Mouse (Mus musculus) left cerebral cortex, adult 8-10 months (tissue): ENCODE measurements around the gene 6030408B16Rik. TPM values are rescaled to one million over a fixed set of nuclear protein-coding genes. Genes with fewer than 3 reads are reported as not detected.
A peak's percentile ranks its signal among the peaks of the same experiment; 100 is the strongest.

ENCODE experiments used
- DNase-seq, 2 experiments: peaks; one replicate each; pipeline ENCODE4 v3.0.0; 2022; ENCODE audit warnings: low spot score in 2 of 2
- total RNA-seq, 4 experiments: library from RNA; stranded (reverse); gene quantifications; 2 replicates each; pipeline ENCODE4 v1.2.4; 2022

6030408B16Rik gene
- total RNA-seq, 4 experiments from 2014 or later = 0.18 to 0.91 (median 0.84) TPM; not detected in 1

- DNase-seq = no peak
These were observed 25.7 kb upstream of the 6030408B16Rik start for GRCm38 (mm10) chr15:101267053-101268032.

GRCm38 (mm10) chr15:101270101-101270820 lies 22.8 kb upstream of the 6030408B16Rik start:
- DNase-seq = no peak

- DNase-seq = no peak
These were observed 21.9 kb upstream of the 6030408B16Rik start for GRCm38 (mm10) chr15:101271107-101271506.

- no peak for DNase-seq
These were observed 21.5 kb upstream of the 6030408B16Rik start for GRCm38 (mm10) chr15:101271513-101271912.

GRCm38 (mm10) chr15:101274380-101274779 lies 18.6 kb upstream of the 6030408B16Rik start:
- DNase-seq = no peak

GRCm38 (mm10) chr15:101277351-101277899 lies 15.6 kb upstream of the 6030408B16Rik start:
- peak in 1 of 2 experiments; percentile 65 for DNase-seq

- DNase-seq = no peak
These were observed 14.4 kb upstream of the 6030408B16Rik start for GRCm38 (mm10) chr15:101278589-101278988.

GRCm38 (mm10) chr15:101279430-101279999 lies 13.5 kb upstream of the 6030408B16Rik start:
- no peak for DNase-seq

- DNase-seq = no peak
These were observed 10.5 kb upstream of the 6030408B16Rik start for GRCm38 (mm10) chr15:101282471-101282870.

- DNase-seq = peak in 1 of 2 experiments; percentile 38
These were observed 9.7 kb upstream of the 6030408B16Rik start for GRCm38 (mm10) chr15:101283183-101283910.

- peak; percentile 82 to 83 for DNase-seq
These were observed 8.9 kb upstream of the 6030408B16Rik start, which contains the start of gene Atg101 for GRCm38 (mm10) chr15:101283911-101284750. Atg101 (plus strand) TSS chr15:101284272.

GRCm38 (mm10) chr15:101286129-101286770 lies 6.8 kb upstream of the 6030408B16Rik start:
- no peak for DNase-seq

GRCm38 (mm10) chr15:101287361-101287760 lies 5.7 kb upstream of the 6030408B16Rik start:
- DNase-seq = no peak

GRCm38 (mm10) chr15:101290354-101290753 lies 2.7 kb upstream of the 6030408B16Rik start:
- DNase-seq = no peak

GRCm38 (mm10) chr15:101292012-101292411 lies 1.0 kb upstream of the 6030408B16Rik start:
- no peak for DNase-seq

- DNase-seq = no peak
These were observed 1.2 kb downstream of the 6030408B16Rik start for GRCm38 (mm10) chr15:101294028-101294894.

GRCm38 (mm10) chr15:101295106-101295505 lies 2.1 kb downstream of the 6030408B16Rik start:
- no peak for DNase-seq

GRCm38 (mm10) chr15:101295616-101296015 lies 2.6 kb downstream of the 6030408B16Rik start:
- no peak for DNase-seq
